Mouse (Mus musculus): ENCODE data around the gene Hnrnpm. TPM values are rescaled to one million over a fixed set of nuclear protein-coding genes. Genes with fewer than 3 reads are reported as not detected.

The Hnrnpm gene
- polyA plus RNA-seq, 1 experiment from 2014 or later, result 422 TPM

DNA sequence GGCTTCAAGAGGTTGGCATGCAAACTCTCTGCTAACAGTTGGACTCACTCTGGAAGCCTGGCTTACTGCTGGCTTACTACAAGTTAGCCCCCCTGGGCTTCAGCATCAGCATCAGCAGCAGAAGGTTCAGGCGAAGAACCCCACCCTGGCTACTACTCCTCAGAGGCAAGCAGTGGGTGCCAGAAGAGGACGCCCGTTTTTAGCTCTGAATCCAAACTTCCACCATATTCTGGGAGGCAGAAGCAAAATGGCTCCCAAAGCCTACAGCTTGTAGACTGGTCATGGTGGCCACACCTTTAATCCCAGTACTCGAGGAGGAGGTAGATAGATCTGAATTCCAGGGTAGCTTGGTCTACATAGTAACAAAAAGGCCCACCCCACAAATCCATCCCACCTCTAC lies 42.6 kb downstream of the Hnrnpm start:
- ATAC-seq (ENCODE audit: low FRiP score, low TSS enrichment), result no peak
- Histone ChIP-seq H3K4me2 (replicated peaks; ENCODE audit: low read depth, low read length) (no peak overlapping the region), H3K27me3 (ENCODE audit: control insufficient read depth, insufficient read depth, low read length) (no peaks in the 10 kb centered on the region), H3K36me3 (ENCODE audit: control insufficient read depth, insufficient read depth, low read length) (peaks cover 70% of the 10 kb centered on the region), H3K4me3 (ENCODE audit: low read length) (no peak overlapping the region), H3K9me3 (ENCODE audit: control insufficient read depth, low read length) (no peaks in the 10 kb centered on the region), H3K9ac (ENCODE audit: low read depth, low read length) (no peak overlapping the region), H3K4me1 (ENCODE audit: control insufficient read depth, insufficient read depth, low read length) (no peaks in the 10 kb centered on the region), H3K27ac (ENCODE audit: low read depth, low read length) (no peak overlapping the region)
- 92% methylated on average over 4 of the region's 4 CpGs for WGBS

DNA sequence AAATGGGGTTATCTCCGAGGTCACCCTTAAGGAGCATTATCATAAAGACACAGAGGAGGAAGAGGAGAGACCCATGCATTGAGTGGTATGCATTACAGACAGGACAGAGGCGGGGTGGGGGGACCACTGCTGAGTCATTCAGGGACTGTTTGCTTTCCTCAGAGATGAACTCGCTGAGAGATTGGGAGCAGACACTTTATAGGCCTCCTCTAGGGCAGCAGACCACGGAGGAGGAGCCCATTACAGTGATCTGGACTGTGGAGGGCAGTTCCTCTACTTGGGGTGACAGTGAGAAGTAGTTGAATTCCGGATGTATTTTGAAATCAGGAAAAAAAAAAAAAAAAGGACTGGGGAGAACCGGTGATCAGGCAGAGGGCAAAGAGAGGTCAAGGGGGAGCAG lies 46.9 kb downstream of the Hnrnpm start:
- no peaks in the 10 kb centered on the region for H3K27me3 ChIP-seq (ENCODE audit: control insufficient read depth, insufficient read depth, low read length)
- no peak overlapping the region for H3K4me3 ChIP-seq (ENCODE audit: low read length)
- no peak overlapping the region for H3K4me2 ChIP-seq (replicated peaks; ENCODE audit: low read depth, low read length)
- WGBS, result 54% methylated on average over 6 of the region's 6 CpGs
- H3K4me1 ChIP-seq (ENCODE audit: control insufficient read depth, insufficient read depth, low read length), result no peaks in the 10 kb centered on the region
- H3K27ac ChIP-seq (ENCODE audit: low read depth, low read length), result no peak overlapping the region
- 0 out of 2 replicates have a peak, but pooled peaks have one; percentile 30 for ATAC-seq (ENCODE audit: low FRiP score, low TSS enrichment)
- no peaks in the 10 kb centered on the region for H3K9me3 ChIP-seq (ENCODE audit: control insufficient read depth, low read length)
- H3K36me3 ChIP-seq (ENCODE audit: control insufficient read depth, insufficient read depth, low read length), result peaks cover 30% of the 10 kb centered on the region
- H3K9ac ChIP-seq (ENCODE audit: low read depth, low read length), result no peak overlapping the region

DNA sequence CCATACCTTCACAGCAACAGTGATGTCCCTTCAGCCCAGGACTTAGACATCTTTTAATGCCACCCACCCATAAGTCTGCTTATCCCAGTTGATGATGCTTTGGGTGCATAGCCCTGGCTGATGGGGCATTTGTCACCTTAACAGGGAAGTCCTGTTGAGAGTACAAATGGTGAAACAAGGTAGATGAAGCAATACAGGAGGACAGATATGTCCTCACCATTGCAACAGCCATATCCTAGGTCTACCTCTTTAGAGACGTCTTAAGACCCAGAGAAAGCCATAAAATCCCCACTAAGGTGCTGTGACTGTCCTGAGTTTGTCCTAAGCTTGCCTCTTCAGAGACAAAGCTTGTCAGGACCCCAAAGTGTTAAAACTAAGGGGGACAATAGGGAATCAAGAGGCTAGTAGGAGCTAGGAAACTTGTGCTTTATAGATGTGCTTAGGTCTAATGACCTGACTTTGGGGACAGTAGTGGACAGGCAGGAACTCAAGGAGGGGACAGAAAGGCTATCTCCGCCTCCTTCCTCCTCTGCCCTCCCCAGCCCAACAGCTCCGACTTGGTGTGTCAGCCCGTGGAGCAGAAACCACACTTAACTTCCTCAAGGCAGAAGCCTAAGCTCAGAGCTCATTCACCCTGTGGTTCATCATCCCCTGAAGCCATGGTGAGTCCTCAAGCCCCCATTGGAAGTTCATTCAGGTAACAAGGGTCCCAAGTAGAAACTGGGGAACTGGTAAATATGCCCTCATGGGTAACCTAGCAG lies 49.0 kb downstream of the Hnrnpm start, which contains the start of gene Pram1:
Gene Pram1, plus strand, starts transcription at position 541 of the 761 bp plus-strand sequence.
- 77% methylated on average over 4 of the region's 4 CpGs for WGBS
- Histone ChIP-seq H3K27ac (ENCODE audit: low read depth, low read length) (no peak within 1 kb of the TSS), H3K4me2 (replicated peaks; ENCODE audit: low read depth, low read length) (no peak within 1 kb of the TSS), H3K4me1 (ENCODE audit: control insufficient read depth, insufficient read depth, low read length) (no peaks in the 10 kb centered on the region), H3K9me3 (ENCODE audit: control insufficient read depth, low read length) (no peaks in the 10 kb centered on the region), H3K27me3 (ENCODE audit: control insufficient read depth, insufficient read depth, low read length) (no peaks in the 10 kb centered on the region), H3K36me3 (ENCODE audit: control insufficient read depth, insufficient read depth, low read length) (peaks cover 13% of the 10 kb centered on the region; the same call in 1 of the 2 replicates), H3K4me3 (ENCODE audit: low read length) (no peak within 1 kb of the TSS), H3K9ac (ENCODE audit: low read depth, low read length) (no peak within 1 kb of the TSS)
- no peak for ATAC-seq (ENCODE audit: low FRiP score, low TSS enrichment)

DNA sequence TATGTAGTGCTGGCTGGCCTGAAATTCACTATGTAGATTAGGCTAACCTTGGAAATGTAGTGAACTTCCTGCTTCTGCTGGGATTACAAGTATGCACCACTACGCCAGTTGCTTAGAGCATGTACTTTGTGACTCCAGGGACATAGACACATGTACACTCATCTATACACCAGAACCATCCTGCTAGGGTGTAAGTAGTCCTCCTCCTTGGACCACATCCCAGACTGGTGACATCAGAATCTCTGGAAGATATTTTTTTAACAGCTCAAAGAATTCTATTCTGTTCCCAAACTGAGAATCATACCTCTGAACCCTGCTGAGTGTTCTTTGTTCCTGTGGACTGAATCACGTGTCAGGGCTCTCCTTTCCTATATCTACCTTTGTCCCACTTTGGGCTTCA lies 49.6 kb downstream of the Hnrnpm start:
- no peak overlapping the region for H3K4me3 ChIP-seq (ENCODE audit: low read length)
- peaks cover 9% of the 10 kb centered on the region; the same call in 1 of the 2 replicates for H3K36me3 ChIP-seq (ENCODE audit: control insufficient read depth, insufficient read depth, low read length)

DNA sequence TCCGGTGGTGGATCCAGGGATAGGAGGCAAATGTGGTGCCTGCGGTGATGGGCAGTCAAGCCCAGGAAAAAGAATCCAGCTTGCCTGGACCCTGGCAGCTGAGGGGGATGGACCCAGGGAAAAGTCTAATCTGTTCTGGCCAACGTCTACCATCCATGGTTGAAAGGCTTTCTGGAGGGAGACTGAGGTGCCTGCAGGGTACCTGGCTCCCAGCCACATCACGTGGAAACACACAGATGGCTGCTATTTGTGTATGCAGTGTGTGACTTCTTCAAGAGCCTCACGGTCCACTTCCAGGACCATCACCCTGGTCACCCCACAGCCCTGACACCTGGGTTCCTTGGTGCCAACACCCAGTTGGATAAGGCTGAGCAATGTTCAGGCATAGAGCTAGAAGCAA lies 54.9 kb downstream of the Hnrnpm start:
- 92% methylated on average over 5 of the region's 5 CpGs for WGBS

More for the DNA sequence above, 49.6 kb downstream of the Hnrnpm start:
- H3K9ac ChIP-seq (ENCODE audit: low read depth, low read length), result no peak overlapping the region
- no peak overlapping the region for H3K27ac ChIP-seq (ENCODE audit: low read depth, low read length)
- 88% methylated on average over 2 of the region's 2 CpGs for WGBS
- no peaks in the 10 kb centered on the region for H3K27me3 ChIP-seq (ENCODE audit: control insufficient read depth, insufficient read depth, low read length)
- no peak overlapping the region for H3K4me2 ChIP-seq (replicated peaks; ENCODE audit: low read depth, low read length)
- H3K4me1 ChIP-seq (ENCODE audit: control insufficient read depth, insufficient read depth, low read length), result no peaks in the 10 kb centered on the region
- no peak for ATAC-seq (ENCODE audit: low FRiP score, low TSS enrichment)
- H3K9me3 ChIP-seq (ENCODE audit: control insufficient read depth, low read length), result no peaks in the 10 kb centered on the region

DNA sequence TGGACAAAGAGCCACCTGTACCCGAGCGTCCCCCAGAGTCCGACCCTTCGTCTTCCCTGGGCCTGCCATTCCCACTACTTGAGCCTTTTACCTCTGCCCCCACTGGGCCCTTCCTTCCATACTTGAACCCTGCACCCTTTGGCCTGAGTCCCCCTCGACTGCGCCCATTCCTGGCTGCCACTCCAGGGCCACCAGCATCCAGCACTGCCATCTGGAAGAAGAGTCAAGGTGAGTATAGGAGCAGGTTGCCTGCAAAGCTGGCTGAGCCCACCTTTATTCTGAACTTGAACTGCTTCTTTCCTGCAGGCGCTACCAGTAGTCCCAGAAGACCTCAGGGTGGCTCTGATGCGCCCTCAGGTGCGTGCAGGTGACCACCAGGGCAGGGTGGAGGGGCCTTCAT lies 55.4 kb downstream of the Hnrnpm start:
- no peak overlapping the region for H3K4me3 ChIP-seq (ENCODE audit: low read length)
- no peak overlapping the region for H3K4me2 ChIP-seq (replicated peaks; ENCODE audit: low read depth, low read length)
- 93% methylated on average over 9 of the region's 9 CpGs for WGBS
- no peaks in the 10 kb centered on the region for H3K9me3 ChIP-seq (ENCODE audit: control insufficient read depth, low read length)
- no peaks in the 10 kb centered on the region for H3K27me3 ChIP-seq (ENCODE audit: control insufficient read depth, insufficient read depth, low read length)
- peaks cover 13% of the 10 kb centered on the region; the same call in 1 of the 2 replicates for H3K36me3 ChIP-seq (ENCODE audit: control insufficient read depth, insufficient read depth, low read length)
- peaks cover 12% of the 10 kb centered on the region; the same call in 1 of the 2 replicates for H3K4me1 ChIP-seq (ENCODE audit: control insufficient read depth, insufficient read depth, low read length)
- ATAC-seq (ENCODE audit: low FRiP score, low TSS enrichment), result no peak
- no peak overlapping the region for H3K9ac ChIP-seq (ENCODE audit: low read depth, low read length)
- H3K27ac ChIP-seq (ENCODE audit: low read depth, low read length), result no peak overlapping the region

More for the DNA sequence above, 54.9 kb downstream of the Hnrnpm start:
- no peak overlapping the region for H3K4me3 ChIP-seq (ENCODE audit: low read length)
- H3K27me3 ChIP-seq (ENCODE audit: control insufficient read depth, insufficient read depth, low read length), result no peaks in the 10 kb centered on the region
- H3K4me1 ChIP-seq (ENCODE audit: control insufficient read depth, insufficient read depth, low read length), result peaks cover 12% of the 10 kb centered on the region; the same call in 1 of the 2 replicates
- H3K9me3 ChIP-seq (ENCODE audit: control insufficient read depth, low read length), result no peaks in the 10 kb centered on the region
- H3K4me2 ChIP-seq (replicated peaks; ENCODE audit: low read depth, low read length), result no peak overlapping the region
- H3K9ac ChIP-seq (ENCODE audit: low read depth, low read length), result no peak overlapping the region
- no peak overlapping the region for H3K27ac ChIP-seq (ENCODE audit: low read depth, low read length)
- peaks cover 13% of the 10 kb centered on the region; the same call in 1 of the 2 replicates for H3K36me3 ChIP-seq (ENCODE audit: control insufficient read depth, insufficient read depth, low read length)
- no peak for ATAC-seq (ENCODE audit: low FRiP score, low TSS enrichment)

DNA sequence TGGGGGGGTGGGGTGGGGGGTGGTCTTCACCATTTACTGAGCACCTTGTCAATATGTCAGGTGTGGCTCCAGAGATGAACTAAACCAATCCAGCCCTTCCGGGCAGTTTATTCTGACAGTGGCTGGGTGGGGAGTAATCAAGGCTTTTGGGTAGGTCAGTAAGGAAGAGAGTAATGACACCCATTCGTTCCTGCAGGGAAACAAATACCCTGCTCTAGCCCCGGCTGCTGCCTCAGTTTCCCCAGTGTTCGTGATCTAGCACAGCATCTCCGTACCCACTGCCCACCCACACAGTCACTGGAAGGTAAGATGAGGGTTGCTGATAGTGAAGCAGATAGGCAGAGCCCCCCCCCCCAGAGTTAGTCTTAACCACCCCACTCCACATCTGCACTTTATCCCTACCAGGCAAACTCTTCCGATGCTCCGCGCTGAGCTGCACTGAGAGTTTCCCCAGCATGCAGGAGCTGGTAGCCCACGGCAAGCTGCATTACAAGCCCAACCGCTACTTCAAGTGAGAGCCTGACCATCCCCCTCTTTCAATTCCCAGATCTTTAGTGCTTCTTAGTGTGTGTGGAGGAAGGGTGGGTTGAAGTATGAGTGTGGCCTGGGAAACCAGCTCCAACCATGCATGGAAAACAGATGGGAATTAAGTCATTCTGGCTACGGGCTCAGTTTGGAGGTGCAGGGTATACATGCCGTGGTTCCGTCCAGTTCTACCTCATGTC lies 56.3 kb downstream of the Hnrnpm start:
- Histone ChIP-seq H3K4me2 (replicated peaks; ENCODE audit: low read depth, low read length) (peak overlapping the region; percentile 11; the same call in 1 of the 2 replicates), H3K4me3 (ENCODE audit: low read length) (no peak overlapping the region), H3K9ac (ENCODE audit: low read depth, low read length) (no peak overlapping the region), H3K9me3 (ENCODE audit: control insufficient read depth, low read length) (no peaks in the 10 kb centered on the region), H3K4me1 (ENCODE audit: control insufficient read depth, insufficient read depth, low read length) (peaks cover 12% of the 10 kb centered on the region; the same call in 1 of the 2 replicates), H3K27me3 (ENCODE audit: control insufficient read depth, insufficient read depth, low read length) (no peaks in the 10 kb centered on the region), H3K36me3 (ENCODE audit: control insufficient read depth, insufficient read depth, low read length) (peaks cover 13% of the 10 kb centered on the region; the same call in 1 of the 2 replicates), H3K27ac (ENCODE audit: low read depth, low read length) (no peak overlapping the region)
- ATAC-seq (ENCODE audit: low FRiP score, low TSS enrichment), result 0 out of 2 replicates have a peak, but pooled peaks have one; percentile 8
- 70% methylated on average over 13 of the region's 13 CpGs for WGBS

DNA sequence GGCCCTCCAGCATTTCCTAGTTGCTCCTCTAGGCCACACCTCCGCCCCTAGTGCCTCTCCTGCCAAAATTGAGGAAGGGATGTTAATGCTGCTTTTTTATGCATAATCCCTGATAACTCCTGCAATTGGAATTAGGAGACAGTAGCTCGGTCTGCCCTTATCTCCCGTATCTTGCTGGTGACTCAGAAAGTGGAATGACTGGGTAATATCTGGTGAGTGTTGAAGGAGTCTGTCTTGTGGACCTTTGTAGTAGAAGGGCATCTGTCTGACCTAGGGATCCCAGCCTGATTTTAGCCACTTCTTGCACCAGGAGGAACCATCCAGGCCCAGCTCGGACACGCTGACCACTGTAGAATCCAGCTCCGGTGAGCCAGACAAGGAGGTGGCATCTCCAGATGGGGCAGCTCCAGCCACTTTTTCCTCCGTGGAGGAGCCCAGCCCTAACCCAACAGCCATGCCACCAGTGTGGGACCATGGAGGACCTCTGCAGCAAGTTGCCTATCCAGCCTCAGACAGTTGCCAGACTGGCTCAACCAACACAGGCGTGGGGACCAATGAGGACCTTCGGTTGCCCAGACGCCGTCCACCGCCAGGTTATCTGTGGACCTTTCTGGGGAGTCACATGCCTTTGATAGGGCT lies 57.1 kb downstream of the Hnrnpm start:
- Histone ChIP-seq H3K27ac (ENCODE audit: low read depth, low read length) (peak overlapping the region; percentile 94; the same call in 1 of the 2 replicates), H3K4me2 (replicated peaks; ENCODE audit: low read depth, low read length) (peak overlapping the region; percentile 46), H3K4me1 (ENCODE audit: control insufficient read depth, insufficient read depth, low read length) (peaks cover 12% of the 10 kb centered on the region; the same call in 1 of the 2 replicates), H3K9ac (ENCODE audit: low read depth, low read length) (peak overlapping the region; percentile 68), H3K9me3 (ENCODE audit: control insufficient read depth, low read length) (no peaks in the 10 kb centered on the region), H3K4me3 (ENCODE audit: low read length) (peak overlapping the region; percentile 55), H3K36me3 (ENCODE audit: control insufficient read depth, insufficient read depth, low read length) (peaks cover 13% of the 10 kb centered on the region; the same call in 1 of the 2 replicates), H3K27me3 (ENCODE audit: control insufficient read depth, insufficient read depth, low read length) (no peaks in the 10 kb centered on the region)
- ATAC-seq (ENCODE audit: low FRiP score, low TSS enrichment), result peak; percentile 24
- WGBS, result 70% methylated on average over 12 of the region's 12 CpGs

Data from kidney, embryonic 14.5 days (tissue).